Mouse (Mus musculus) midbrain, embryonic 13.5 days (tissue): ENCODE data around the gene En2. TPM values are rescaled to one million over a fixed set of nuclear protein-coding genes. Genes with fewer than 3 reads are reported as not detected.

Experiments used
- ATAC-seq: fragments of 200-750 bp; cut with Nextera tagmentation; 2 replicates; pipeline ENCODE4 v1.8.0; 2017; ENCODE audit warnings: mild to moderate bottlenecking, moderate TSS enrichment, moderate library complexity
- H3K27ac ChIP-seq: fragments of 300-500 bp; sonication (generic); 2 replicates; pipeline ENCODE4 v1.5.1; 2015; ENCODE audit warnings: inconsistent platforms, mild to moderate bottlenecking, moderate library complexity
- H3K27me3 ChIP-seq: fragments of 300-500 bp; sonication (generic); 2 replicates; pipeline ENCODE4 v1.6.1; 2015; ENCODE audit warnings: mild to moderate bottlenecking, inconsistent platforms
- H3K36me3 ChIP-seq: fragments of 300-500 bp; sonication (generic); 2 replicates; pipeline ENCODE4 v1.6.1; 2015; ENCODE audit warnings: mild to moderate bottlenecking, inconsistent platforms
- H3K4me1 ChIP-seq: fragments of 300-500 bp; sonication (generic); replicated peaks from 2 replicates; pipeline ENCODE4 v1.6.1; 2015; ENCODE audit warnings: inconsistent platforms
- H3K4me2 ChIP-seq: fragments of 300-500 bp; sonication (generic); replicated peaks from 2 replicates; pipeline ENCODE4 v1.6.1; 2015; ENCODE audit warnings: moderate library complexity, mild to moderate bottlenecking, inconsistent platforms
- H3K4me3 ChIP-seq: fragments of 300-500 bp; sonication (generic); replicated peaks from 2 replicates; pipeline ENCODE4 v1.5.1; 2015; ENCODE audit warnings: mild to moderate bottlenecking, inconsistent platforms
- H3K9ac ChIP-seq: fragments of 300-500 bp; sonication (generic); replicated peaks from 2 replicates; pipeline ENCODE4 v1.6.1; 2015; ENCODE audit warnings: mild to moderate bottlenecking, inconsistent platforms
- H3K9me3 ChIP-seq: fragments of 300-500 bp; sonication (generic); 2 replicates; pipeline ENCODE4 v1.6.1; 2016; ENCODE audit warnings: mild to moderate bottlenecking, inconsistent platforms
- WGBS: fragments of 180-500 bp; shearing (Covaris S2); methylation state at CpG from one replicate; pipeline ENCODE4 v1.1.7; 2015; 5-methylcytosine and 5-hydroxymethylcytosine counted together
- polyA plus RNA-seq: library from polyadenylated mRNA; unstranded; fragments of >200 nt; fragmentation: Nextera tagmentation; extraction: Ambion mirVana; gene quantifications from 2 replicates; pipeline ENCODE4 v1.2.1, GENCODE M21; 2015

Gene En2
- polyA plus RNA-seq, 1 experiment from 2014 or later: 2.2 TPM

DNA sequence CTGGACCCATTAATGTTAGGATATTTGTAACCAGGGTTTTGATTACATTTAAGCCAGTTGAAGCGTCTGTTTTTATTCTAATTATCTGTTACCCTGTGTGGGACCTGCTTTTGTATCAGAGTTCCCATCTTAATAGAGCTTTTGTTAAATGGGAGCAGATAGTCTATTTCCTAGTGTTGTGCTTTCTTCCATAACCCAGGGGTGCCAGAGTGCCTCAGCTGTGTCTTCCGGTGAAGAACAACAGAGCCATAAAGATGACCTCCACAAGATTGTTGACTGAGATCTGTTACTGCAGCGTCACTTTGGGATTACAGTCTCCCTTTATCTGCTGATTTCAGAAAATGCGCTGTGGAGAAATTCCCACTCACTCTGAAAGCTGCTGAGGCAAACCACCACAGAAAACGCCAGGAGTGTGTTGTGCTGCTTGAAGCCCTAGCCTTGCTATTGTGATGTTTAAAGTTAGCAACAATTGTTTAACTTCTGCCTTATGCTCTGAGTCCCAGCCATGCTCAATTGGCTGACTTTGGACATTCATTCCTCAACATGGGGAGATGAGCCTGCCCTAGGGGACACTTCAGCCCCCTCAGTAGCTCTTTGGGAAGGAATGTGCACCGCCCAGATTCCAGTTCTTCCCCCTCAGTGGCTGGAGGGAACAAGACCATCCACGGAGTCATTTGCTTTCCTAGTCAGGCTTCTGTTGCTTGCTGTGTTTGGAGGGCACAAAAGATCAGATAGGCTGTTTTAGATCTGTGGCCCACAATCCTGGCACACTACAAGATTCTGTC lies 33.8 kb downstream of the En2 start:
- peaks cover 25% of the 10 kb centered on the region for H3K27me3 ChIP-seq
- 34% methylated on average over 7 of the region's 7 CpGs for WGBS
- no peak for ATAC-seq
- no peaks in the 10 kb centered on the region for H3K36me3 ChIP-seq
- no peak overlapping the region for H3K9ac ChIP-seq
- H3K4me3 ChIP-seq: no peak overlapping the region
- H3K4me1 ChIP-seq: peaks cover 18% of the 10 kb centered on the region; the same call in 1 of the 2 replicates
- no peak overlapping the region for H3K4me2 ChIP-seq
- H3K27ac ChIP-seq: no peak overlapping the region
- H3K9me3 ChIP-seq: no peaks in the 10 kb centered on the region

GRCm38 (mm10) chr5:28203086-28203485 lies 37.6 kb downstream of the En2 start:
- no peaks in the 10 kb centered on the region for H3K9me3 ChIP-seq
- H3K4me2 ChIP-seq: peak overlapping the region; percentile 19
- H3K36me3 ChIP-seq: no peaks in the 10 kb centered on the region
- H3K27me3 ChIP-seq: peaks cover 40% of the 10 kb centered on the region
- ATAC-seq: no peak
- 68% methylated on average over 6 of the region's 6 CpGs for WGBS
- H3K9ac ChIP-seq: 0 out of 2 replicates have a peak overlapping the region, but pooled peaks have one; percentile 36
- peaks cover 20% of the 10 kb centered on the region for H3K4me1 ChIP-seq
- H3K27ac ChIP-seq: no peak overlapping the region
- no peak overlapping the region for H3K4me3 ChIP-seq

DNA sequence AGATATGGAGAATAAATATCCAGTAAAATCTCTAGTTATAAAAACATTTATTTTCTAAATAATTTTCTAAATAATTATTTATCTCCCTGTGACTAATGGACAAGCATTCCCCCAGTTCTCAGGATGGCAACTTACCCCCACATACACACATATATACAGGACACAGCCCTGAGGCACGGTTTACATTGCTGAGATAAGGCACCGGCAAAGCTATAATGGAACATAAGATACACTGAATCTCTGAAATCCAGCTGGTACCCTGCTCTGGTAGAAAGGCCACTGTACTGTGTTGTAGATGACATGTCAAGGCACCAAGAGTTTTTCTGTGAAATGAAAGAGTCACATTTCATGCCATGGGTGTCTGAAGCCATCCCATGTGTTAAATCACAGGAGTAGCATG lies 39.2 kb downstream of the En2 start:
- Histone ChIP-seq H3K9ac (no peak overlapping the region), H3K4me3 (no peak overlapping the region), H3K4me1 (peaks cover 14% of the 10 kb centered on the region), H3K36me3 (no peaks in the 10 kb centered on the region), H3K27ac (no peak overlapping the region), H3K9me3 (no peaks in the 10 kb centered on the region), H3K27me3 (peaks cover 48% of the 10 kb centered on the region), H3K4me2 (peak overlapping the region; percentile 25)
- no peak for ATAC-seq
- 78% methylated on average over 2 of the region's 2 CpGs for WGBS

- Histone ChIP-seq H3K4me2 (peak overlapping the region; percentile 43), H3K36me3 (no peaks in the 10 kb centered on the region), H3K4me3 (peak overlapping the region; percentile 24), H3K9ac (peak overlapping the region; percentile 52), H3K27ac (peak overlapping the region; percentile 47; the same call in 1 of the 2 replicates), H3K27me3 (peaks cover 64% of the 10 kb centered on the region), H3K4me1 (peaks cover 31% of the 10 kb centered on the region), H3K9me3 (no peaks in the 10 kb centered on the region)
- 51% methylated on average over 4 of the region's 4 CpGs for WGBS
- ATAC-seq: no peak
Measured at GRCm38 (mm10) chr5:28206448-28206847, 41.0 kb downstream of the En2 start.

DNA sequence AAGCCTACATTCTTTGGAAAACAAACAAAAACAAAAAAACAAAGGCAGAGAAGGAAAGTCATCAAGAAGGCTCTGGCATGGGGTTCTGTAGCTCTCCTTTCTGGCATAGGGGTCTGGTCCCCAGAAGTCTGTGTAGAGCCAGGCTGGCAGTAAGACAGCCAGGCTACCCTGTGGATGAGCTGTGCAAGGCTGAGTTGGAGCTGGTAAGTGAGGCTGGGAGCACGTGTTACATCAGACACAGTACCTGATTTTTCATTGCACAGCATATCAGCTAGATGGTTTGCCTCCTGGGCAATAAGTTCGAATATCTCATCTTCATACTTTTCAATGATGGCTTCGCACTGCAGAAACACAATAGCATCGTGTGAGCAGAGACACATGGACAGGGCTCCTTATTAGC lies 41.5 kb downstream of the En2 start:
- H3K36me3 ChIP-seq: no peaks in the 10 kb centered on the region
- H3K9me3 ChIP-seq: no peaks in the 10 kb centered on the region
- WGBS: 42% methylated on average over 4 of the region's 4 CpGs
- peak overlapping the region; percentile 39; the same call in 1 of the 2 replicates for H3K27ac ChIP-seq
- peak overlapping the region; percentile 30 for H3K9ac ChIP-seq
- H3K4me1 ChIP-seq: peaks cover 37% of the 10 kb centered on the region
- no peak for ATAC-seq
- H3K27me3 ChIP-seq: peaks cover 68% of the 10 kb centered on the region
- H3K4me2 ChIP-seq: peak overlapping the region; percentile 43
- peak overlapping the region; percentile 57 for H3K4me3 ChIP-seq

- peaks cover 40% of the 10 kb centered on the region for H3K4me1 ChIP-seq
- peak overlapping the region; percentile 91 for H3K27ac ChIP-seq
- H3K27me3 ChIP-seq: peaks cover 75% of the 10 kb centered on the region
- H3K9ac ChIP-seq: peak overlapping the region; percentile 85
- H3K4me2 ChIP-seq: peak overlapping the region; percentile 80
- ATAC-seq: no peak
- H3K36me3 ChIP-seq: no peaks in the 10 kb centered on the region
- peak overlapping the region; percentile 57 for H3K4me3 ChIP-seq
- no peaks in the 10 kb centered on the region for H3K9me3 ChIP-seq
- 8% methylated on average over 20 of the region's 20 CpGs for WGBS
Measured at GRCm38 (mm10) chr5:28208726-28209520, 43.4 kb downstream of the En2 start.

DNA sequence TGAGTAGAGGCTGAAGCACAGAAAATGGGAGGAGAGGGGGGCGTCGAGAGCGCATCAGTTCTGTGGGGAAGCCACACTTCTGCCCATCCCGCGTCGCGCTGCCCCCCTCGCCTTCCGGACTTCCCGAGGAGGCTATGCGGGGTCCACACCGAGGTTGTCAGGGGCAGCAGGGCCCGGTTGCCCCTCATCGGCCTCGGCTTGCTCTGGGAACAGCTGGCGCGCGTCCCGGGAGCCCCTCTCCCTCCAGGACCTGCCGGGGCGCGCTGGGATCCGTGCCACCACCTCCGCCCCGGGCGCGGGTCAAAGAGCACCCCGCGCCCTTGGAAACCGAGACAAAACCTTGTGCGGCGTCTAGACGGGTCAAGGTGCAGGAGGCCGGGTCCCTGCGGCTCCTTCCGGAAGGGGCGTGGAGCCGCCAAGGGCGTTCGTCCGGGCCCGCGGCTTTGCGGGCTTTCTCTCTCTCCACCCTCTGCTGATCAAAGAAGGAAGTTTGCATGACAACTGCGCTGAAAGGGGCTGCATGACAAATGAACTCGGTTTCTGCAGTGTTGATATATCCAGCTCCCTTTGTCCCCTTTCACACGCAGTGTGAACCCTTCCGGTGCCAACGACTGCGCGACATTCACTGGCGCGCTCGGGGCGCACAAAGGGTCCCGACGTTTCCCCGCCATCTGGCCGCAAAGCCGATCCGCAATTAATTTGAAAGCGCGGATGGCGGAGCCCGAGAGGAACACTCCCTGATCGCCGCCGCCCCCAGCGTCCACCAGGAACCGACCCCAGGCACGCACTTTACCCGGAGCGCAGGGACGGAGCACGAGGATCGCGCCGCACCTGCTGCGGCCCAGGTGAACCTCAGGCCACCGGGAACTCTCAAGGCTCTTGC lies 44.3 kb downstream of the En2 start:
- Histone ChIP-seq H3K9me3 (no peaks in the 10 kb centered on the region), H3K27ac (peak overlapping the region; percentile 91), H3K4me2 (peak overlapping the region; percentile 80), H3K36me3 (no peaks in the 10 kb centered on the region), H3K4me1 (peaks cover 40% of the 10 kb centered on the region), H3K27me3 (peaks cover 74% of the 10 kb centered on the region), H3K4me3 (peak overlapping the region; percentile 57), H3K9ac (peak overlapping the region; percentile 85)
- ATAC-seq: peak; percentile 87
- WGBS: under 1% methylated on average over 80 of the region's 80 CpGs

- Histone ChIP-seq H3K27ac (peak overlapping the region; percentile 91), H3K4me3 (peak overlapping the region; percentile 57), H3K9me3 (no peaks in the 10 kb centered on the region), H3K36me3 (no peaks in the 10 kb centered on the region), H3K27me3 (peaks cover 74% of the 10 kb centered on the region), H3K4me1 (peaks cover 35% of the 10 kb centered on the region), H3K9ac (peak overlapping the region; percentile 85), H3K4me2 (peak overlapping the region; percentile 80)
- WGBS: under 1% methylated on average over 29 of the region's 29 CpGs
- ATAC-seq: no peak
Measured at GRCm38 (mm10) chr5:28210591-28211550, 45.4 kb downstream of the En2 start.

- peak overlapping the region; percentile 80 for H3K4me2 ChIP-seq
- peak; percentile 67 for ATAC-seq
Measured at GRCm38 (mm10) chr5:28211651-28212310, 46.3 kb downstream of the En2 start.

GRCm38 (mm10) chr5:28213441-28213840 lies 47.9 kb downstream of the En2 start:
- H3K4me3 ChIP-seq: no peak overlapping the region
- H3K9me3 ChIP-seq: no peaks in the 10 kb centered on the region
- H3K36me3 ChIP-seq: no peaks in the 10 kb centered on the region
- peaks cover 54% of the 10 kb centered on the region for H3K27me3 ChIP-seq
- H3K9ac ChIP-seq: no peak overlapping the region
- no peak overlapping the region for H3K4me2 ChIP-seq
- peaks cover 32% of the 10 kb centered on the region for H3K4me1 ChIP-seq
- no peak overlapping the region for H3K27ac ChIP-seq
- ATAC-seq: no peak
- WGBS: 57% methylated on average over 2 of the region's 2 CpGs

More at GRCm38 (mm10) chr5:28211651-28212310, 46.3 kb downstream of the En2 start:
- Histone ChIP-seq H3K27me3 (peaks cover 69% of the 10 kb centered on the region), H3K4me1 (peaks cover 32% of the 10 kb centered on the region), H3K9ac (no peak overlapping the region; the same call in 1 of the 2 replicates), H3K36me3 (no peaks in the 10 kb centered on the region), H3K9me3 (no peaks in the 10 kb centered on the region), H3K4me3 (peak overlapping the region; percentile 57; the same call in 1 of the 2 replicates), H3K27ac (peak overlapping the region; percentile 91)
- 1% methylated on average over 15 of the region's 15 CpGs for WGBS
